Mouse (Mus musculus): ENCODE results near the gene Mmaa. TPM values are rescaled to one million over a fixed set of nuclear protein-coding genes. Genes with fewer than 3 reads are reported as not detected.

The Mmaa gene
- 2.9 and 6.4 TPM in 2 replicates for polyA plus RNA-seq (2012; rRNA removed)

- WGBS: under 1% methylated on average over 74 of the region's 74 CpGs
- TF ChIP-seq CTCF (IDR thresholded peaks at IDR 0.05; ENCODE audit: insufficient read depth, low read length) (no peak), POLR2A (IDR thresholded peaks at IDR 0.05; ENCODE audit: borderline replicate concordance, extremely low read depth, low read depth, low read length) (peak; percentile 87)
- H3K4me1 ChIP-seq (ENCODE audit: control insufficient read depth, insufficient read depth, low read length): peaks cover 7% of the 10 kb centered on the region
- DNase-seq: peak; percentile 96
- H3K4me3 ChIP-seq (replicated peaks; ENCODE audit: extremely low read depth, low read depth, low read length): peak within 1 kb of the TSS; percentile 77
Observed at GRCm38 (mm10) chr8:79294610-79295275, at the start of gene Mmaa. Gene Mmaa, minus strand, starts transcription at chr8:79294937.

GRCm38 (mm10) chr8:79341236-79341635 is 46.5 kb upstream of the Mmaa start:
- TF ChIP-seq POLR2A (IDR thresholded peaks at IDR 0.05; ENCODE audit: borderline replicate concordance, extremely low read depth, low read depth, low read length): no peak
- TF ChIP-seq CTCF (IDR thresholded peaks at IDR 0.05; ENCODE audit: insufficient read depth, low read length): no peak
- Histone ChIP-seq H3K4me3 (replicated peaks; ENCODE audit: extremely low read depth, low read depth, low read length) (no peak overlapping the region), H3K4me1 (ENCODE audit: control insufficient read depth, insufficient read depth, low read length) (peaks cover 5% of the 10 kb centered on the region)
- DNase-seq: no peak
- WGBS: 54% methylated on average over 8 of the region's 8 CpGs

- DNase-seq: peak; percentile 38
Observed at GRCm38 (mm10) chr8:79339555-79339954, 44.8 kb upstream of the Mmaa start.

GRCm38 (mm10) chr8:79338619-79339018 is 43.9 kb upstream of the Mmaa start:
- 87% methylated on average over 10 of the region's 10 CpGs for WGBS
- TF ChIP-seq CTCF (IDR thresholded peaks at IDR 0.05; ENCODE audit: insufficient read depth, low read length) (no peak), POLR2A (IDR thresholded peaks at IDR 0.05; ENCODE audit: borderline replicate concordance, extremely low read depth, low read depth, low read length) (no peak)
- DNase-seq: no peak
- H3K4me1 ChIP-seq (ENCODE audit: control insufficient read depth, insufficient read depth, low read length): peaks cover 5% of the 10 kb centered on the region
- H3K4me3 ChIP-seq (replicated peaks; ENCODE audit: extremely low read depth, low read depth, low read length): no peak overlapping the region

More at GRCm38 (mm10) chr8:79339555-79339954, 44.8 kb upstream of the Mmaa start:
- H3K4me1 ChIP-seq (ENCODE audit: control insufficient read depth, insufficient read depth, low read length): peaks cover 5% of the 10 kb centered on the region
- WGBS: 64% methylated on average over 9 of the region's 9 CpGs
- TF ChIP-seq CTCF (IDR thresholded peaks at IDR 0.05; ENCODE audit: insufficient read depth, low read length) (peak; percentile 83), POLR2A (IDR thresholded peaks at IDR 0.05; ENCODE audit: borderline replicate concordance, extremely low read depth, low read depth, low read length) (no peak)
- no peak overlapping the region for H3K4me3 ChIP-seq (replicated peaks; ENCODE audit: extremely low read depth, low read depth, low read length)

- no peaks in the 10 kb centered on the region; the same call in 1 of the 2 replicates for H3K4me1 ChIP-seq (ENCODE audit: control insufficient read depth, insufficient read depth, low read length)
- no peak for TF ChIP-seq CTCF (IDR thresholded peaks at IDR 0.05; ENCODE audit: insufficient read depth, low read length)
- no peak for TF ChIP-seq POLR2A (IDR thresholded peaks at IDR 0.05; ENCODE audit: borderline replicate concordance, extremely low read depth, low read depth, low read length)
- 91% methylated on average over 22 of the region's 22 CpGs for WGBS
- no peak for DNase-seq
- H3K4me3 ChIP-seq (replicated peaks; ENCODE audit: extremely low read depth, low read depth, low read length): no peak overlapping the region
Observed at GRCm38 (mm10) chr8:79332109-79332900, 37.6 kb upstream of the Mmaa start.

- DNase-seq: no peak
- H3K4me3 ChIP-seq (replicated peaks; ENCODE audit: extremely low read depth, low read depth, low read length): no peak overlapping the region
- TF ChIP-seq CTCF (IDR thresholded peaks at IDR 0.05; ENCODE audit: insufficient read depth, low read length): no peak
- TF ChIP-seq POLR2A (IDR thresholded peaks at IDR 0.05; ENCODE audit: borderline replicate concordance, extremely low read depth, low read depth, low read length): no peak
- H3K4me1 ChIP-seq (ENCODE audit: control insufficient read depth, insufficient read depth, low read length): no peaks in the 10 kb centered on the region; the same call in 1 of the 2 replicates
- WGBS: 88% methylated on average over 2 of the region's 2 CpGs
Observed at GRCm38 (mm10) chr8:79331571-79331970, 36.8 kb upstream of the Mmaa start.

- WGBS: 53% methylated on average over 9 of the region's 9 CpGs
- TF ChIP-seq CTCF (IDR thresholded peaks at IDR 0.05; ENCODE audit: insufficient read depth, low read length) (no peak), POLR2A (IDR thresholded peaks at IDR 0.05; ENCODE audit: borderline replicate concordance, extremely low read depth, low read depth, low read length) (no peak)
Observed at GRCm38 (mm10) chr8:79331017-79331416, 36.3 kb upstream of the Mmaa start.

GRCm38 (mm10) chr8:79329735-79330134 is 35.0 kb upstream of the Mmaa start:
- Histone ChIP-seq H3K4me1 (ENCODE audit: control insufficient read depth, insufficient read depth, low read length) (no peaks in the 10 kb centered on the region; the same call in 1 of the 2 replicates), H3K4me3 (replicated peaks; ENCODE audit: extremely low read depth, low read depth, low read length) (no peak overlapping the region)
- WGBS: 84% methylated on average over 2 of the region's 2 CpGs
- TF ChIP-seq CTCF (IDR thresholded peaks at IDR 0.05; ENCODE audit: insufficient read depth, low read length) (no peak), POLR2A (IDR thresholded peaks at IDR 0.05; ENCODE audit: borderline replicate concordance, extremely low read depth, low read depth, low read length) (no peak)
- no peak for DNase-seq

More at GRCm38 (mm10) chr8:79331017-79331416, 36.3 kb upstream of the Mmaa start:
- no peak overlapping the region for H3K4me3 ChIP-seq (replicated peaks; ENCODE audit: extremely low read depth, low read depth, low read length)
- no peak for DNase-seq
- H3K4me1 ChIP-seq (ENCODE audit: control insufficient read depth, insufficient read depth, low read length): no peaks in the 10 kb centered on the region; the same call in 1 of the 2 replicates

- DNase-seq: no peak
- peaks cover 1% of the 10 kb centered on the region for H3K4me1 ChIP-seq (ENCODE audit: control insufficient read depth, insufficient read depth, low read length)
- TF ChIP-seq POLR2A (IDR thresholded peaks at IDR 0.05; ENCODE audit: borderline replicate concordance, extremely low read depth, low read depth, low read length) (no peak), CTCF (IDR thresholded peaks at IDR 0.05; ENCODE audit: insufficient read depth, low read length) (no peak)
- H3K4me3 ChIP-seq (replicated peaks; ENCODE audit: extremely low read depth, low read depth, low read length): no peak overlapping the region
- WGBS: 83% methylated on average over 4 of the region's 4 CpGs
Observed at GRCm38 (mm10) chr8:79329182-79329581, 34.4 kb upstream of the Mmaa start.
